Mouse (Mus musculus) monocyte, adult 5-6 weeks (primary cell): Measurements from ENCODE around the gene Magoh. TPM values are rescaled to one million over a fixed set of nuclear protein-coding genes. Genes with fewer than 3 reads are reported as not detected.

Experiments used
- total RNA-seq: library from RNA; stranded (forward); fragments of 200-1000, 200-491, 200-594 nt; gene quantifications from 3 replicates; pipeline ENCODE4 v1.2.3, GENCODE M21; 2017

Gene Magoh
- total RNA-seq, 1 experiment from 2014 or later, result 163 TPM

Other genes starting within 250 kb of the Magoh start
- gene Dmrtb1, start 195.5 kb upstream of the Magoh start, total RNA-seq, result 1.7 to 4.1 TPM in 2 of 3 replicates, not detected in the other
- gene Lrp8, start 77.5 kb upstream of the Magoh start, total RNA-seq, result 0.68 to 3.7 TPM (median 1.2 TPM) in 3 replicates
- gene 0610037L13Rik, start 10.1 kb downstream of the Magoh start, total RNA-seq, result 42.0 to 51.1 TPM (median 43.1 TPM) in 3 replicates
- 3.9 to 14.6 TPM (median 7.4 TPM) in 3 replicates for gene Cpt2, start 43.9 kb downstream of the Magoh start, total RNA-seq
- not detected in 3 replicates for gene Slc1a7, start 88.6 kb downstream of the Magoh start, total RNA-seq
- 1.8 TPM in 1 of 3 replicates, not detected in the others for gene Podn, start 216.7 kb downstream of the Magoh start, total RNA-seq